ENCODE assay signal across 9 mouse cellular contexts in genomic region chr15:88618008-88618773, GRCm38 (mm10). TPM values are rescaled to one million over a fixed set of nuclear protein-coding genes. Genes with fewer than 3 reads are reported as not detected.
DNase-seq lines count a peak whose midpoint lies in the region; ATAC-seq lines count a peak whose summit lies in the region.
"Had no signal": no experiment of that assay in that cellular context is flagged by ENCODE, and none has a peak within 500 bp of the region (broad histone marks: within the 10 kb centered on the region; RNA-seq: fewer than 3 reads in every experiment).

No protein-coding gene starts in this region.

- WGBS in hindbrain, embryonic 13.5 days, result 28% methylated on average over 17 of the region's 17 CpGs

- H3K36me3 ChIP-seq in hindbrain, embryonic 13.5 days, result no peaks in the 10 kb centered on the region

- H3K4me2 ChIP-seq in hindbrain, embryonic 13.5 days, result peak overlapping the region; percentile 11; the same call in 1 of the 2 replicates

- peak; percentile 10 for DNase-seq in kidney, adult 18-20 months
- no peak for DNase-seq in kidney, adult 11 months
- DNase-seq in MN1 (ENCODE audit: low spot score), result peak; percentile 21
- DNase-seq in cerebellum, postnatal 25 days, result peak; percentile 89 to 95
- peak; percentile 5 for DNase-seq in lung, postnatal 14 days
- DNase-seq in urinary bladder, postnatal 25 days (ENCODE audit: low spot score), result no peak
- DNase-seq in gastrocnemius, postnatal 14 days, result no peak

- ATAC-seq in hindbrain, embryonic 13.5 days (ENCODE audit: low FRiP score), result 0 out of 2 replicates have a peak, but pooled peaks have one; percentile 39

- H3K27me3 ChIP-seq in hindbrain, embryonic 13.5 days, result no peaks in the 10 kb centered on the region

- H3K27ac ChIP-seq in hindbrain, embryonic 13.5 days, result 0 out of 2 replicates have a peak overlapping the region, but pooled peaks have one; percentile 6

- no peaks in the 10 kb centered on the region for H3K9me3 ChIP-seq in hindbrain, embryonic 13.5 days

- H3K9ac ChIP-seq in hindbrain, embryonic 13.5 days, result no peak overlapping the region

- peaks cover 21% of the 10 kb centered on the region for H3K4me1 ChIP-seq in hindbrain, embryonic 13.5 days (replicated peaks)

- intact Hi-C loops in gastrocnemius, postnatal 14 days (cut with DNase I; ENCODE audit: low total_unique reads), result no loop called here

- no peak overlapping the region for H3K4me3 ChIP-seq in hindbrain, embryonic 13.5 days

RNA-seq across cellular contexts. Expression of gene Zdhhc25, which starts 18.1 kb away (rescaled TPM):
- polyA plus RNA-seq in hindbrain, embryonic 13.5 days (2015; fragmentation: Nextera tagmentation; extraction: Ambion mirVana), result not detected in 2 replicates
- total RNA-seq in gastrocnemius, postnatal 14 days (2021), result not detected
- polyA plus RNA-seq: heart, embryonic 16.5 days had no signal

Comparison
In these comparisons a context has a peak if more than half of its experiments do, and no peak if none do; other contexts are left out.
1. DNase-seq: peak in kidney, adult 18-20 months (single experiment), MN1 (single experiment), cerebellum, postnatal 25 days (2 of 2) and lung, postnatal 14 days (single experiment); none in kidney, adult 11 months (single experiment), urinary bladder, postnatal 25 days (single experiment) and gastrocnemius, postnatal 14 days (single experiment).